Mouse (Mus musculus): Measurements from ENCODE around the gene Cacng3.

Cacng3 gene

GRCm38 (mm10) chr7:122670442-122670872 is at the start of gene Cacng3:
TSS of gene Cacng3 (plus strand) at chr7:122670492.
- DNase-seq (ENCODE audit: low spot score), result no peak

DNA sequence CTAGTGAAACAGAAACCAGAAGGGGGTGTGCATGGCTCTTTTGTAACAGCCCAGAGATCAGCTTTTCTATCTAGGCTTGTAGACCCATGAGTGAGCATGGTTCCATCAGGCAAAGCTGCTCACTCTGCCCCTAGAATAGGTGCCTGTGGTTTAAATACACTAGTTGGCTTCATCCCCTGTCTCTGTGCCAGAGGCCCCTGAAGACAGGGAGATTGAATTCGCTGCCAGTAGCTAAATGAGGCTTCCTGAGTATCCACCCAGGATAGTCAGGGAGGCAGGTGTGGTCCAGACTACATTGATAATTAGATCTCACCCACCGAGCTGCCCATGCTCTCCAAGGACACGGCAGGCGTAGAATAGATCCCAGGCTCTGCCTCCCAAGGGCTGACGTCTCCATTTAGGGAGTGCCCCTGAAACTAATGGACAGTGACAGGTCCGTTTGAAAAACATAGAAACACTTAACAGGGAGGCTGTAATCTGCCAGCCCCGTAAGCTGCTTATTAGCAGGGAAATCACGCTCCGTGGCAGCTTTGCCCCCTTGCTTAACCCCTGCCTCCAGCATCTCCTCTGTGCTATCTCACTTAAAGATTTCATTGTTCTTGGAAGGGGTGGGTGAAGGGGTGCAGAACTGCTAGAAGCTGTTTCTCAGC is 48.0 kb upstream of the Cacng3 start:
- DNase-seq (ENCODE audit: low spot score), result no peak

DNA sequence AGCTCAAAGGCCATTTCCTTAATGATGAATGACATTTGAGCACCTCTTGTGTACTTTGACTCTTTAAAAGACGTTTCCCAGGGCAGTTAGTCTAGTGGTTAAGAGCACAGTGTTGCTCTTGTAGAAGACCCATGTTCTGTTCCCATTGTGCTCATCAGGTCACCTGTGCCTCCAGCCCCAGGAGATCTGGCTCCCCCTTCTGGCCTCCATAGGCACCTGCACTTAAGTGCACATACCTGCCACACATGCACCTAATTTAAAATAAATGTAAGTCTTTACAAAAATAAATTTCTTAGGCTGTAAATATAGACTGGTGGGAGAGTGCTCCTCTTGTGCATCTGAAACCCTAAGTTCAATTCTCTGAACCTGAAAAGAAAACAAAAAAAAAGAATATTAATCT is 46.5 kb upstream of the Cacng3 start:
- DNase-seq (ENCODE audit: low spot score), result no peak

- DNase-seq (ENCODE audit: low spot score), result no peak
Observed at GRCm38 (mm10) chr7:122628050-122628449, 42.2 kb upstream of the Cacng3 start.

GRCm38 (mm10) chr7:122630386-122630785 is 39.9 kb upstream of the Cacng3 start:
- DNase-seq (ENCODE audit: low spot score), result no peak

GRCm38 (mm10) chr7:122631151-122631550 is 39.1 kb upstream of the Cacng3 start:
- DNase-seq (ENCODE audit: low spot score), result no peak

DNA sequence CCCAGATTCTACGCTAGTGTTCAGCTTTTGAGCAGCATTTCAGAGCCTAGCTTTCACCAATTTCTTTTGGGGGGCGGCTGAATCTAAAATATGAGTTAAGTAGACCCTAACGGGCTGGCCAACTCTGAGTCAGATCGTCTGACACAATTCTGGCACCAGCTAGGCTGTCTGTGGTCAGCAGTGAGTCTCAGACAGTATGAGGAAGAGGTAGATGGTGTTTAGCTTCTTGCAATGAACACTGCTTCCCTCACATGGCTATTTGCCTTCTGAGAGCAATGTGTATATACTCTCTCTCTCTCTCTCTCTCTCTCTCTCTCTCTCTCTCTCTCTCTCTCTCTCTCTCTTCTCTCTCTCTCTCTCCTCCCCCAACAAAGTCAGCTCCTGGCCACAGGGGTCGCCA is 37.3 kb upstream of the Cacng3 start:
- DNase-seq (ENCODE audit: low spot score), result no peak

GRCm38 (mm10) chr7:122633463-122633862 is 36.8 kb upstream of the Cacng3 start:
- DNase-seq (ENCODE audit: low spot score), result no peak

DNA sequence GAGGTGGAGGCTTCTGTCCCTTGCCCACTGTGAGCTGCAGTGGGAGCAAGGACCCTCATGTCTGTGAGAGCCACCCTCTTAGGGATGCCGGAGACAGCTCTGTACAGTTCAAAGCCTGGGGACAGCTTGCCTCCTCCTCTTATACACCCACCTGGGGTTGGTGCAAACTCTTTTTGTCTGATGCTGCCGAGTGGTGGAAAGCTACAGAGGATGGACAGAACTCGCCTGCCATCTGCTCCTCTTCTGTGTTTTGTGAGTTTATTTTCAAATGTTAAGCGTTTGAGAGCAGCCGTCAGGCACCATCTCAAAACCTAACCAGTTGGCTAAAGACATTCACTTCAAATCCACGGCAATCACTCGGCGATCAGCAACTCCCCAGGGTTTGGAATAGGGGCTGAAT is 26.6 kb upstream of the Cacng3 start:
- DNase-seq (ENCODE audit: low spot score), result no peak

DNA sequence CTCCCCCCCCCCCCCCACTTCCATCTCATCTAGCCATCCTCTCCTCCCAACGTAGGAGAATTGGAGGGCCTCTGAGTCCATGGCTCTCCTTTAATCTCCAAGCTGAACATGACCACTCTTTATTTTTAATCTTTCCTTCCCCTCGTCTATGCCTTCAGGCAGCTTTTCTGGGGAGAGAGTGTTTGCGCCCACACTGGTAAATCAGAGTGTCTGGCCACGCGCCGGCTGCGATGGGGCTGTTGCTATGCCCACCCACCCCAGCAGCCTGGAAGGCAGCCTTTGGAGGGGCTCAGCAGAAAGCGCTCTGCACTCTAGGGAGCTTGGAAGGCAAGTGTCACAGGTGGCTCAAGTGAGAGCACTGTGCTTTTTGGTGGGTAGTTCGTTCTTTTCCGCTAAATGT is 21.0 kb upstream of the Cacng3 start:
- no peak for DNase-seq (ENCODE audit: low spot score)

DNA sequence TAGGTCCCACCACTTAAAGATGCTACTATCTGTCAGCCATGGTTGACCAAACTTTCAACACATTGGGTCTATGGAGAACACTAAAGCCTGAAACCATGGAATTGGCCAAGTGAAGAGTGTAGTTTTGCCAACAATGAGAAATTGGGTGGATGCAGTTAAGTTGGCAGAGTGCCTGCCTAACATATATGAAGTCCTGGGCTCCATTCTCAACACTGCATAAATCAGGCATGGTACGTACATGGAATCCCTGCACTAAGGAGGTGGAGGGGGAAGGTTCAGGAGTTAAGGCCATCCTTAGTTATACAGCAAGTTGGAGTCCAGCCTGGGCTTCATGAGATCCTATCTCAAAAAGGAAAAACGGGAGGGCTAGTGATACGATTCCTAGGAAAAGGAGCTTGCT is 17.8 kb upstream of the Cacng3 start:
- no peak for DNase-seq (ENCODE audit: low spot score)

GRCm38 (mm10) chr7:122656671-122657070 is 13.6 kb upstream of the Cacng3 start:
- no peak for DNase-seq (ENCODE audit: low spot score)

DNA sequence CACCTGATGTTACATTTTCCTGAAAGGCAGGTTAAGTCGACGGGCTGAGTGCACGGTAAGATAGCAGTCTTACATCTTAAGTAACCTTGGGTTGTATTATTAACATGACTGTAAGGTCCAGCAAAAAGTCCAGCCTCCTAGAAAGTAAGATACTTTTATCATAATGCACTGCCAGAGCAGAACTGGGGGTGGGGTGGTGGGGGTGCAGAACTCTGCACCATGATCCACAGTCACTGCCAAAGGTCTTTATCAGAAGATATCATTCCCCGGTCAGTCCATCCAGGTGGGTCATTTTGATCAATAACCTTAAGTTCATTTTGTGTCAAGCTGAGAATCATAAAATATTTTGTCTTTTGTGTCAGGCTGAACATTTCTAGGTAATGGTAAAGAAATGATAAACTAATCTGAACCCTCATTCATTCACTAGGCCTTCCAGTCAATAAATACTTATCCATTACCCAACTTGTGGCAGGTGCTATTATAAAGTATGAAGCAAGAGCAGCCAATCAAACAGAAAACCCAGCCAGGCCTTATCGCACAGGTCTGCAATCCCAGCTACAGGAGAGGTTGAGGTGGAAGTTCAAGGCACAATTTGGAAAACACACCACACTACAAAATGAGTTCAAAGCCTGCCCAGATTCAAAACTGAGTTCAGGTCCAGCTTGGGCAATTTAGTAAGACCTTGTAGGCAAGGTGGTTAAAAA is 12.7 kb upstream of the Cacng3 start:
- DNase-seq (ENCODE audit: low spot score), result no peak

DNA sequence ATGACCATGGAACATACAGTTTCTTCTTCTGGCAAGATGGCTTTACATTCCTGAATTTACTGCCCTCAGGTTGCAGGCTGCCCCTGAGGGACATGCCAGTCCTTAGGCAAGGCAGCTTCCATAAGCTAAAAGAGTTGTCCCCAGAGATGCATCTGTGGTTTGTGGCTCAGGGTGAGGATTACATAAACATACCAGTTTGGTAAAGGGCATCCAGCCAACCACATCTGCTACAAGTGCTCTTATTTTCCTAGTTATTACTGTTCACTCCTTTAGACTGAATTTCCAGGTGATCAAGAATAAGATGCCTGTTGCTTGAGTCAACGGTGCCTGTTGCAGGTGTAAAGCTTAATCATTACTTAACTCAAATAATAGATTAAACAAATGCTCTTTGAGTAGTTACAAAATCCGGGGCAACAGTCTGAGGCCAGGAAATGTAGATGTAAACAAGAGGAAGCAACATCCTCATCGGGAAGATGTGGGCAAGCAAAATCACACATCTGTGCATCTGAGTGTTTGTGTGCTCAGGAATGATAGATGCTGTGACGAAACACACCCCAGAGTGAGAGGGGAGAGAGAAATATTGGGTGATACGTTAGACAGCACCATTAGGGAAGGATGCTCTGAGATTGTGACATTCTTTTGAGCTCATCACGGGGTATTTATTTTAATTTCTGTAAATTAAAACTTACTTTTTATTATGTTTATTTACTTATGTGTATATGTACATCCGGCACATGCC is 4.8 kb upstream of the Cacng3 start:
- no peak for DNase-seq (ENCODE audit: low spot score)

GRCm38 (mm10) chr7:122667903-122668302 is 2.4 kb upstream of the Cacng3 start:
- no peak for DNase-seq (ENCODE audit: low spot score)

GRCm38 (mm10) chr7:122670873-122671641 is 765 bp downstream of the Cacng3 start:
- DNase-seq (ENCODE audit: low spot score), result peak; percentile 85

- no peak for DNase-seq (ENCODE audit: low spot score)
Observed at GRCm38 (mm10) chr7:122672981-122673380, 2.7 kb downstream of the Cacng3 start.

- no peak for DNase-seq (ENCODE audit: low spot score)
Observed at GRCm38 (mm10) chr7:122675207-122675606, 4.9 kb downstream of the Cacng3 start.

DNA sequence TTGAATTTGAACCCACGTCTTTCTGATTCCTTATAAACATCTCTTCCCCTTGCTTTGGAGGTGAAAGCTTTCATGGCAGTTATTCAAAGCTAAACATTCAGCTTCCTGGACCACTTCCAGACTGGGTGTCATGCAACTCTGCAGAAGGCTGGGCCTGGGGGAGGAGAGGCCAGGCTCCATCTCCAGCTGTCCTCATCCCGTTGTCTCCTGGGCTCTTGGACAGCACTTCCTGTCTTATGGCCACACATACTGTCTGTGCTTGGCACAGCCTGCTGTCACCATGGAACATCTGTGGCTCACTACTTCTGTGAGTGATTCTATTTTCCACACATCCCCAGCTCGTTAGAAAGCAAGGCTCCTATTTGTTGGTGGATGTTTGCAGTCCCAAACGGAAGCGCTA is 31.5 kb downstream of the Cacng3 start:
- no peak for DNase-seq (ENCODE audit: low spot score)

GRCm38 (mm10) chr7:122702443-122702842 is 32.2 kb downstream of the Cacng3 start:
- no peak for DNase-seq (ENCODE audit: low spot score)

DNA sequence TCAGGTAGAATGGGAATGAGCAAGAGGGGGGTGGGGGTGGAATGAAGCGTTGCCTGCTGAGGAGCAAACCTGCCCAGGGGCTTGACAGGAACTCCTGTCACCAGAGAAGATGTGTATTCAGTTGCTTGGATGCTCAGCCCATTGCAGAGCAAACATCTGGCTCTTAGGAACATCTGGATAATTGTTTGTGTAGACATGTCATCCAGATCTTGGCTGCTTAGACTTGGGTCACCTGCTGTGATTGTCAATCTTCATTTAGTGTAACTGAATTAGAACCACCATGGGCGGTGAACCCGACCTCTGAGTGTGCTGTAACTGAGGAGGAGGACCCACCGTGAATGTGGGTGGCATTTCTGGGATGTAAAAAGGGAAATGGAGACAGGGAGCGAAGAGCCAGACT is 36.4 kb downstream of the Cacng3 start:
- no peak for DNase-seq (ENCODE audit: low spot score)

DNA sequence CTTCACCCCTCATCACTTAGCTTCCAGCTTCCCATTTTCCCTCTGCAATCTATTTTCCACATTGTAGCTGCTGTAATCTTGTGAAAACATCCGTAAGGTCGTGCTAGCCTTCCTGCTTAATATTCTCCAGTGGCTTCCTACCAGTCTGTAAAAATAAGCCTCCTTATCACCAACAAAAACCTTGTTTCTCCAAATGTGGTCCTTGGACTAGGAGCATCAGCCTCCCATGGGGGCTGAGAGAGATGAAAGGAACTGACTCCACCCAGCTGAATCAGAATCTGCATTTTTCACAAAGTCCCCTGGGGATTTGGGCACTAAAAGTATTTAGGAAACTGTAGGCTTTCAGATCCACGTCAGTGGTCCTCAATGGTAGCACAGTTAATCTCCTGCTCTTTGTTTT is 46.0 kb downstream of the Cacng3 start:
- no peak for DNase-seq (ENCODE audit: low spot score)

Measured in urinary bladder, postnatal 10 days (tissue).